Mouse (Mus musculus) forebrain, embryonic 12.5 days (tissue): Measurements from ENCODE around the gene Srbd1. TPM values are rescaled to one million over a fixed set of nuclear protein-coding genes. Genes with fewer than 3 reads are reported as not detected.

ENCODE experiments used
- polyA plus RNA-seq: library from polyadenylated mRNA; unstranded; fragments of >200 nt; fragmentation: Nextera tagmentation; extraction: Ambion mirVana; gene quantifications from 2 replicates; pipeline ENCODE4 v1.2.1, GENCODE M21; 2016

Srbd1 gene
- polyA plus RNA-seq, 1 experiment from 2014 or later = 25.8 TPM

Other genes with a start within 250 kb of the Srbd1 start
- gene Prkce, start 22.6 kb upstream of the Srbd1 start, polyA plus RNA-seq = 4.6 and 6.0 TPM in 2 replicates